Mouse (Mus musculus) adrenal gland, adult (tissue): ENCODE measurements around the gene Olfr740.

Experiments
- DNase-seq, 2 experiments: peaks; one replicate each; pipeline ENCODE4 v3.0.0; 2022 to 2023; ENCODE audit warnings: low spot score in 1 of 2; ENCODE audit not compliant: inconsistent age in 2 of 2

The Olfr740 gene

DNA sequence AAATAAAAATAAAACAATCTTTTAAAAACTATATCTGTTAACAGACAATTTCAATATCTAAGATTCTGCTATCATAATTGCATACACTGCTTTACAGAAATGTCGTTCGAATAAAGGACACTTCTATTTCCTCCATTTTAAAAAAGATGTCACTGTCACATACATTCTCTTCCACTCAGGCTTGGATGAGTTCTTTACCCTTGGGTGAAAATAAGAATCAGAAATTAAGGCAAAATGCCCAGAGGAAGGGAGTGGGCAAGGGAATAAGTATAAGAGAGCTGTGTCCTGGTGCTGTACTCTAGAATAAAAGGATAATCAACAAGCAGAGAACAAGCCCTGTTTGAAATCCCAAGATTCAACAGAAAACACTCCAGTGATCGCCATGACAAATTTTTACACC is at the start of gene Olfr740:
TSS of gene Olfr740 (plus strand) at position 301 of the 400 bp plus-strand sequence.
- DNase-seq, result no peak

DNA sequence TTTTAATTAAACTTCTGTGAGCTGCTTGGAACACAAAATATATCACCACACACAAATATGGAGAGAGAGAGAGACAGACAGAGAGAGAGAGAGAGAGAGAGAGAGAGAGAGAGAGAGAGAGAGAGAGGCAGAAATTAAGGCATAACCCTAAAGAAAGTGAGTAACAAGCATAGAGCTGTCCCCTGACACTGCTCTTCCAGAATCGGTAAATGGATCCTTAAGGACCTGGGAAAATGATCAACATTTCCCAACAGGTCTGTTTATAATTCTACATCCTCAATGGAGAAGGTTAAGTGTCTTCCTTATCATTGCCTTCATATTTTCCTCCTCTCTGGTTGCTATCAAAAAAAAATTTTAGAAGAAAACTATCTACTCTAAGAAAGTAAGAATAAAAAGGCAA is 38.1 kb upstream of the Olfr740 start, which contains the start of gene Olfr738:
TSS of gene Olfr738 (plus strand) at position 301 of the 400 bp plus-strand sequence.
- DNase-seq, result no peak

DNA sequence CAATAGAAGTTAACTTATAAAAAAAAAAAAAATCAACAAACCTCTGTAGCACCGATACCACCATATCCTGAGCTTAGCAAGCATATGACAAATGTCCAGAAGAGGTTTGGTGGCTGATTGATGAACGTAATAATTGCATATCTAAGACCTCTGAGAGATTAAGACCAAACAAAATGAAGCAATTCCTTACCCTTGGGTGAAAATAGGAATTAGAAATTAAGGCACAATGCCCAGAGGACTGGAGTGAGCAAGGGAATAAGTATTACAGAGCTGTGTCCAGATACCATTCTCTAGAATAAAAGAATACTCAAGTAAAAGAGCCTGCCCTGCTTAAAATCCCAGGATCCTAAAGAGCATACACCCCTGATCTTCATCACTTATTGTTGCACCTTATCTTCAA is 27.0 kb upstream of the Olfr740 start, which contains the start of gene Olfr739:
TSS of gene Olfr739 (plus strand) at position 301 of the 400 bp plus-strand sequence.
- DNase-seq, result no peak

DNA sequence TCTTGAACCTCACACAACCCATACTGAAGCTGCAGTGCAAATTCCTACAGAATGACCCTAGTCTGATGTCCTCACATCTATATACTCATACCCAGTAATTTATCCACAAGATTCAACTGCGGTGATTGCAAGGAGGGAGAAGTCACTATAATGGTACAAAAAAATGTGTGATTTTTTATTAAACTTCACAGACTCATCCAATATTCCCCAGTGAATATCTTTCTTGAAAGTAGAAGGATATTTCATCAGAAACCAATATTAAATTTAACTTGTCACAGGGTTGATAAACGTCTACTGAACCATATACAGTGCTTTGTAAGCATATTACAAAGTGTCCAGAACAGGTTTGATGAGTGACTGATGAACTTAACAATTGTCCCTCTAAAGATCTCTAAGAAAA is 27.1 kb downstream of the Olfr740 start, which contains the start of gene Olfr741:
TSS of gene Olfr741 (plus strand) at position 301 of the 400 bp plus-strand sequence.
- no peak for DNase-seq

DNA sequence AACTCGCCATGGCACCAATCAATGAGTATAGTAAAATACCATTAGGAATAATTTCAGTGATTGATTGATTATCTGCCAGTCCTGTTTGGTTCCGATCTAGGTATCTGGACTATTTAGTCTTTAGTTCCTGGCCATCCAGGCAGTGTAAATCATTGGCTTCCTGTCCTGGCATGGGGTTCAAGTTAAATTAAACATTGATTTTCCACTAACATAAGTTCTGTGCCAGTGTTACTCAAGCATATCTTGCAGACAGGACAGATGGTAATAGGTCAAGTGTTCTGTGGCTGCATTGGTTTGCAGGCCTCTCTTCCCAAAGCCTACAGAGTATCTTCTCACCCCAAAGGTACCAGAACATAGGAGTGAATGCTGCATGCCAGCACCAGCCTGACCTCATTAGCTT is 33.1 kb downstream of the Olfr740 start:
- no peak for DNase-seq

DNA sequence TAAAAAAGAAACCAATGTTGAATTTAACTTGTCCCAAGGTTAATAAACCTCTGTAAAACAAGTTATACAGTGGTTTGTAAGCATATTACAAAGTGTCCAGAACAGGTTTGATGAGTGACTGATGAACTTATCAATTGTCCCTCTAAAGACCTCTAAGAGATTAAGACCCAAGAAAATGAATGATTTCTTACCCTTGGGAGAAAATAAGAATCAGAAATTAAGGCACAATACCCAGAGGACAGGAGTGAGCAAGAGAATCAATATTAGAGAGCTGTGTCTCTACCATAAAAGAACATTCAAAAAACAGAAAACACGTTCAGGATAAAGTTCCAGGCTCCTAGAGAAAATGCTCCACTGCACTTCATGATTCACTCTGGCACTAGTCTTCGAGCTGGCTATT is 58.0 kb downstream of the Olfr740 start, which contains the start of gene Olfr742:
TSS of gene Olfr742 (plus strand) at position 301 of the 400 bp plus-strand sequence.
- no peak for DNase-seq
